Mouse (Mus musculus): Measurements from ENCODE around the gene Pwwp2b. TPM values are rescaled to one million over a fixed set of nuclear protein-coding genes. Genes with fewer than 3 reads are reported as not detected.

Gene Pwwp2b
- 3.6 and 4.2 TPM in 2 replicates for polyA plus RNA-seq (2014; fragmentation: Nextera tagmentation; extraction: Ambion mirVana)

DNA sequence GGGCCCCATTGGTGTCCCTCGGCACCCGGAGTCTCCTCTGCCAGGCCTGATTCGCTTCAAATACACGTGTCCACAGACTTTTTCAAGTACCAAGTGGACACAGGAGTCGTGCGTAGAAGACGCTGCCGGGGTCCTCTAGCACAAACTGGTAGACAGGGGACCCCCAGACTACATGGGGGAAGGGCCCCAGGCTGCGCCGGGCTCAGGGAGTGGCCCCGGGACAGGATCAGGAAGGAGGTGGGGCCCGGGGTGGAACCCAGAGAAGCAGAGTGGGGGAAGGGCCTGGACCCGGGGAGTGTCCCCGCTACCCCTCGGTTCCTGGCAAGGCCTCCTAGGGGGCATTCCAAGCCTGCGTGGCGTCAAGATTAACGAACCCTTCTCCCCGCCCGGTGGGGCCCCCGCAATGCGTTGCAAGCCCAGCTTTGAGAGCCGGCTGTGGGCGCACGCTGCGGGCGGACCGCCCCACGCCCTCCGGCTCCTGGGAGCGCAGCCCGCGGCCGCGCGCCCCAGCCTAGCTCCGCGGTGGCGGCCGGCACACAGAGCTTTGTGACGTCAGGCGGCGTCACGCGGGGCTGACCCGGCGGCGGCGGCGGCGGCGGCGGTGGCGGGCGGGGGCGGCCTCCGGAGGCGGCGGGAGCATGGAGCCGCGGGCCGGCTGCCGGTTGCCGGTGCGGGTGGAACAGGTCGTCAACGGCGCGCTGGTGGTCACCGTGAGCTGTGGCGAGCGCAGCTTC, at the start of gene Pwwp2b:
Pwwp2b (plus strand) TSS at position 602 of the 734 bp plus-strand sequence.
- Histone ChIP-seq H3K4me2 (ENCODE audit: low read depth, low read length, severe bottlenecking) (peak within 1 kb of the TSS; percentile 96), H3K9ac (ENCODE audit: low read length) (peak within 1 kb of the TSS; percentile 75), H3K9me3 (ENCODE audit: control insufficient read depth, low read length) (no peaks in the 10 kb centered on the region), H3K36me3 (ENCODE audit: control insufficient read depth, insufficient read depth, low read length) (no peaks in the 10 kb centered on the region), H3K4me3 (ENCODE audit: low read depth, low read length) (peak within 1 kb of the TSS; percentile 65), H3K27ac (ENCODE audit: low read depth, low read length) (no peak within 1 kb of the TSS), H3K27me3 (ENCODE audit: control insufficient read depth, insufficient read depth, low read length) (peaks cover 31% of the 10 kb centered on the region), H3K4me1 (replicated peaks; ENCODE audit: control insufficient read depth, insufficient read depth, low read length) (peaks cover 6% of the 10 kb centered on the region; the same call in 1 of the 2 replicates)
- peak; percentile 84 for ATAC-seq (replicated peaks; ENCODE audit: low FRiP score)
- DNase-seq (ENCODE audit: low spot score), result peak; percentile 85
- WGBS, result under 1% methylated on average over 70 of the region's 72 CpGs

DNA sequence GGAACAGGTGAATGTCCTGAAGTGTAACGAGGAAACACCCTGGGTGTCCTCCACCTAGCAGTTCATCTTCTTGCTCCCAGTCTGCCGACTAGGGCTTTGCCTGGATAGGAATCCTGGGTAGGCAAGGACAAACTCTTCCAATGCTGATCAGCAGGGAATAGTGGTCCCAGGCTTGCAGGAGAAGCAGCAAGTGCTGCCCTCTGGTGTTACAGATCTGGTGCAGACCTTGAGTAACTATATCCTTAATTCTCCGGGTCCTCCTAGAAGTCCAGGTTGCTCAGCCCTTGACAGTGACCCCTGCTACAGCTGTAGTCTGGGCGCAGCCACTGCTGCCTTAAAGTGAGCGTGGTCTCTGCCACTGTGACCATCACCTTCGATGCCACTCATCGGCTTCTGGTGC, 48.2 kb upstream of the Pwwp2b start:
- 25% methylated on average over 7 of the region's 7 CpGs for WGBS
- H3K9me3 ChIP-seq (ENCODE audit: control insufficient read depth, low read length), result no peaks in the 10 kb centered on the region
- ATAC-seq (replicated peaks; ENCODE audit: low FRiP score) (peak; percentile 60), DNase-seq (ENCODE audit: low spot score) (peak; percentile 73)
- H3K27me3 ChIP-seq (ENCODE audit: control insufficient read depth, insufficient read depth, low read length), result no peaks in the 10 kb centered on the region
- H3K9ac ChIP-seq (ENCODE audit: low read length), result no peak overlapping the region
- H3K27ac ChIP-seq (ENCODE audit: low read depth, low read length), result no peak overlapping the region
- no peak overlapping the region for H3K4me3 ChIP-seq (ENCODE audit: low read depth, low read length)
- H3K36me3 ChIP-seq (ENCODE audit: control insufficient read depth, insufficient read depth, low read length), result no peaks in the 10 kb centered on the region
- no peak overlapping the region for H3K4me2 ChIP-seq (ENCODE audit: low read depth, low read length, severe bottlenecking)
- H3K4me1 ChIP-seq (replicated peaks; ENCODE audit: control insufficient read depth, insufficient read depth, low read length), result no peaks in the 10 kb centered on the region

DNA sequence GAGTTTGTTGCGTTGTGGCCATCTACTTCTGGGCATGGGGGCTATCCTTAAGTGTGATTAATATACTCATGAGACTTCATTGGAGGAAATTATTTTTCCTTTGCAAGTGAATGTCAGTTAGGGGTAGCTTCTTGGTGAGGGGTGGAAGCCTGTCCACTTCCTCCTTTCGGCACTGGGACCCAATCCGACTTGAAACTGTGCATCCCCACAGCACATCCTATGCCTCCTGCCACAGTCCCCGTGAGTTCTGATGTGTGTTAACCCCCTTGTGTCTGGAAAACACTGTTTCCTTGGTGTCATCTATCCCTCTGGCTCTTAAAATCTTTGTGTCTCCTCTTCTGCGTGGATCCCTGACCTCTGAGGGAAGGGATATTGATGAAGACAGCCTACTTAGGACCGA, 47.1 kb upstream of the Pwwp2b start:
- Histone ChIP-seq H3K4me1 (replicated peaks; ENCODE audit: control insufficient read depth, insufficient read depth, low read length) (no peaks in the 10 kb centered on the region), H3K27ac (ENCODE audit: low read depth, low read length) (no peak overlapping the region), H3K9ac (ENCODE audit: low read length) (no peak overlapping the region), H3K9me3 (ENCODE audit: control insufficient read depth, low read length) (no peaks in the 10 kb centered on the region), H3K36me3 (ENCODE audit: control insufficient read depth, insufficient read depth, low read length) (no peaks in the 10 kb centered on the region), H3K4me3 (ENCODE audit: low read depth, low read length) (no peak overlapping the region), H3K4me2 (ENCODE audit: low read depth, low read length, severe bottlenecking) (no peak overlapping the region), H3K27me3 (ENCODE audit: control insufficient read depth, insufficient read depth, low read length) (no peaks in the 10 kb centered on the region)
- 70% methylated on average over 6 of the region's 6 CpGs for WGBS
- ATAC-seq (replicated peaks; ENCODE audit: low FRiP score), result no peak
- no peak for DNase-seq (ENCODE audit: low spot score)

DNA sequence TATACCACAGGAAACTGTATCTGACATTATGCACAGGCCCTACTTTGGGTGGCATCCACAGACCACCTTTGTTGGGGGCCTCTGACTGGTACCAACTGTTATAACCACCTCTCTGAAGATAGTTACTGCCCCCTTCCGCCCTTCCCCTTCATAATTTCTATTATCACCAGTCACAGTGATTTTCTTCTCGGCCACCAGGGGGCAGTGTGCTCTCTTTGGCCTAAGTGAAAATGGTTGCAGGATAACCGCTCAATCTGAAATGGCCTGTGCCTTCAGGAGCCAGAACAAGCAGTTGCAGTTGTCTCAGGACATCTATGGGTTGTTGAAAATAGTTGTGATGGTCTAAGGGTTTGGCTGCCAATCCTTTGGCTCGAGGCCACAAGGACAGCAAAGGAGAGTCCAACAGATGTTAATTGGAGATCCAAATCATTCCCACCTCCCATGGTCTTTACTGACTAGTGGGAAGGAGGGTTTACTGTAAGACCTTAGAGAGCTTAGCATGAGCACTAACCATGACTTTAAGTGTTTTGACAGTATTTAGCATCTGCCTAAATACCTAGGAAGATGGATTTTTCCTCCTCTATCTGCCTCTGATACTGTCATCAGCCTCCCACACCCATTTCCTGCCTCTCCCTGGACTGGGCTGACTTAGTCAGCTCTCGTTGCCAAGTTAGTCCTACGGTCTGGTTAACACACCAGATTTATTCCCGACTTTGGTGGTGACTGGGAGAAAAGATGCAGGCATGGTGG, 40.1 kb upstream of the Pwwp2b start:
- H3K4me1 ChIP-seq (replicated peaks; ENCODE audit: control insufficient read depth, insufficient read depth, low read length), result 0 out of 2 replicates have a peak, but pooled peaks cover 1% of the 10 kb centered on the region
- 32% methylated on average over 7 of the region's 7 CpGs for WGBS
- DNase-seq (ENCODE audit: low spot score), result peak; percentile 72
- no peak for ATAC-seq (replicated peaks; ENCODE audit: low FRiP score)
- no peak overlapping the region for H3K9ac ChIP-seq (ENCODE audit: low read length)
- no peaks in the 10 kb centered on the region for H3K9me3 ChIP-seq (ENCODE audit: control insufficient read depth, low read length)
- no peak overlapping the region for H3K27ac ChIP-seq (ENCODE audit: low read depth, low read length)
- no peak overlapping the region for H3K4me2 ChIP-seq (ENCODE audit: low read depth, low read length, severe bottlenecking)
- no peak overlapping the region for H3K4me3 ChIP-seq (ENCODE audit: low read depth, low read length)
- H3K36me3 ChIP-seq (ENCODE audit: control insufficient read depth, insufficient read depth, low read length), result no peaks in the 10 kb centered on the region
- H3K27me3 ChIP-seq (ENCODE audit: control insufficient read depth, insufficient read depth, low read length), result no peaks in the 10 kb centered on the region

DNA sequence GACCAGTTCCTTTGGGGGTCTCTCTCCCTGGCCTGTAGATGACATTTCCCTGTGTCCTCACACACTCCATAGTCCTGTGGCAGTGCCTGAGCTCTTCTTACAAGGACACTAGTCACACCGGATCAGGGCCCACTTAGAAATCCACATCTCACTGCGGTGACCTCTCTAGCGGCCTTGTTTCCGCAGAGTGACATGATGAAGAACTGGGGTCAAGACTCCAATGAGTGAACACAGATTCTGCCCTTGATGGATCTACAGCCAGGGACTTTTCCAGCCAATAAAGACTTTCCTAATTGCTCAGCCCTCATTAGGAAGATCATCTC, 39.5 kb upstream of the Pwwp2b start:
- H3K4me2 ChIP-seq (ENCODE audit: low read depth, low read length, severe bottlenecking), result no peak overlapping the region
- H3K9ac ChIP-seq (ENCODE audit: low read length), result no peak overlapping the region
- no peak for DNase-seq (ENCODE audit: low spot score)
- ATAC-seq (replicated peaks; ENCODE audit: low FRiP score), result no peak
- no peaks in the 10 kb centered on the region for H3K27me3 ChIP-seq (ENCODE audit: control insufficient read depth, insufficient read depth, low read length)
- peaks cover 1% of the 10 kb centered on the region; the same call in 1 of the 2 replicates for H3K4me1 ChIP-seq (replicated peaks; ENCODE audit: control insufficient read depth, insufficient read depth, low read length)
- H3K27ac ChIP-seq (ENCODE audit: low read depth, low read length), result no peak overlapping the region
- H3K36me3 ChIP-seq (ENCODE audit: control insufficient read depth, insufficient read depth, low read length), result no peaks in the 10 kb centered on the region
- H3K9me3 ChIP-seq (ENCODE audit: control insufficient read depth, low read length), result no peaks in the 10 kb centered on the region
- no peak overlapping the region for H3K4me3 ChIP-seq (ENCODE audit: low read depth, low read length)
- 89% methylated on average over 4 of the region's 4 CpGs for WGBS

DNA sequence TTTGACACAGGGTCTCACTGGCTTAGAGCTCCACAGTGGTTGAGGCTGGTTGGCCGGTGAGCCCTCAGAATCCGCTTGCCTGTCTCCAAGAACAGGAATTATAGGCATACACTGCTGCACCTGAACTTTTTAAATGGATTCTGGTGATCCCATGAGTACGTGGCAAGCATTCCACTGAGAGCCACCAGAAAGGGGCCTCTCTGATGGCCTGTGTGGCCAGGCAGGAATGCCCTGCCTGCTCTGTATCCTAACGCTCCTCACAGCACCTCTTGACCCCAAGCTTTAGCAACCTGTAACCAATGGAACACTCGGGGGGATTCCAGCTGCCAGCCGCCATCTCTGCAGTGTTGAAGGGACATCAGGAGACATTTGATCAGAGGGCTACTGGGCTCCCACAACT, 36.5 kb upstream of the Pwwp2b start:
- Histone ChIP-seq H3K9ac (ENCODE audit: low read length) (no peak overlapping the region), H3K27me3 (ENCODE audit: control insufficient read depth, insufficient read depth, low read length) (no peaks in the 10 kb centered on the region), H3K4me3 (ENCODE audit: low read depth, low read length) (no peak overlapping the region), H3K36me3 (ENCODE audit: control insufficient read depth, insufficient read depth, low read length) (no peaks in the 10 kb centered on the region), H3K27ac (ENCODE audit: low read depth, low read length) (no peak overlapping the region), H3K9me3 (ENCODE audit: control insufficient read depth, low read length) (no peaks in the 10 kb centered on the region), H3K4me2 (ENCODE audit: low read depth, low read length, severe bottlenecking) (no peak overlapping the region), H3K4me1 (replicated peaks; ENCODE audit: control insufficient read depth, insufficient read depth, low read length) (peaks cover 1% of the 10 kb centered on the region; the same call in 1 of the 2 replicates)
- DNase-seq (ENCODE audit: low spot score) (no peak), ATAC-seq (replicated peaks; ENCODE audit: low FRiP score) (no peak)
- WGBS, result 84% methylated on average over 6 of the region's 6 CpGs

DNA sequence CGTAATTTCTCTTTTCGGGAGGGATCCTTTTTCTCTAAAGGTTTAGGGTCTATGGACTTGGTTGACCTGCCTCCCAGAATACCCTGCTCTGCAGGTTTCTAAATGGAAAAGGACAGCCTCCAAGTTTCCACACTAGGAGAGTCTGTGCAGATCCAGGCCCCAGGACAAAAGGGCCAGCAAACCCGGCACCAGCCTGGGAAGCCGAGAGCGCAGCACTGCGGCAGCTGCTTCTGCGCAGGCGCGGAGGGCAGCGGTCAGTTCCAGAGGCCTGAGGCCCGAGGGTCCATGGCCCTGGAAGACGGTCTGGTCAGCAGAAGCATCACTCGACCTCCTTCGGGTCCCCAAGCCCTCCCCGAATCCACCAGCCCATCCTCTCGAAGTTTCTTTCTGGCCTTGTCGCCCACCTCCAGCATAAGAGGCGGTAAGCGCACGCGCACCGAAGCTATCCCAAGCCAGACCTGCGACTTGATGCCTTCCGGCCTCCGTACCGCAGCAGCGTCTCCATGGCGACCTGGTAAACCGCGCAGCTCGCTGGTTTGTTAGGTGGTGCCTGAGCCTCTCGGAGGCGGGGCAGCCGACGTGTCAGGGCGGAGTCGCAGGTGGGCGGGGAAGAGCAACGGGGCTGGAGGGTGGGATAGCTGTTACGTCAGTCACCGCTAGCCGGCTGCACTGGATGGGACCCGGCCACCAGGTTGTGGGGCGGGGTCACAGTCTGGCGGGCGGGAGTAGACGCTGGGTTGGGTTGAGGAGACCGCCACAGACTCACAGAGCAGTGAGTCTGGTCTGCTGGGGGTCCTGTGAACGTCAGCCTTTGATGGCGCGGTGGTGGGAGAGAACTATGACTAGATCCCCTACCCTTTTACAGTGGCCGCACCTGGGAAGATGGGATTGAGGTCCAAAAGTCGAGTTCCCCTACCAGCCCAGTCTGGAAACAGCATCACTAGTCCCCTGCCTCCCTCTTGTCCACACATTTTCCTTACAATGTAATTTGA, 35.2 kb upstream of the Pwwp2b start, which contains the start of the genes Lrrc27 and Stk32c:
Lrrc27 (plus strand) TSS at position 235 of the 992 bp plus-strand sequence.
Stk32c (minus strand) TSS at position 554 of the 992 bp plus-strand sequence.
- Histone ChIP-seq H3K36me3 (ENCODE audit: control insufficient read depth, insufficient read depth, low read length) (no peaks in the 10 kb centered on the region), H3K27ac (ENCODE audit: low read depth, low read length) (peak within 1 kb of the TSS; percentile 77), H3K4me1 (replicated peaks; ENCODE audit: control insufficient read depth, insufficient read depth, low read length) (peaks cover 1% of the 10 kb centered on the region; the same call in 1 of the 2 replicates), H3K27me3 (ENCODE audit: control insufficient read depth, insufficient read depth, low read length) (no peaks in the 10 kb centered on the region), H3K9me3 (ENCODE audit: control insufficient read depth, low read length) (no peaks in the 10 kb centered on the region), H3K4me2 (ENCODE audit: low read depth, low read length, severe bottlenecking) (peak within 1 kb of the TSS; percentile 65), H3K9ac (ENCODE audit: low read length) (peak within 1 kb of the TSS; percentile 73), H3K4me3 (ENCODE audit: low read depth, low read length) (peak within 1 kb of the TSS; percentile 55)
- DNase-seq (ENCODE audit: low spot score) (peak; percentile 99), ATAC-seq (replicated peaks; ENCODE audit: low FRiP score) (peak; percentile 97)
- WGBS, result 3% methylated on average over 53 of the region's 53 CpGs

DNA sequence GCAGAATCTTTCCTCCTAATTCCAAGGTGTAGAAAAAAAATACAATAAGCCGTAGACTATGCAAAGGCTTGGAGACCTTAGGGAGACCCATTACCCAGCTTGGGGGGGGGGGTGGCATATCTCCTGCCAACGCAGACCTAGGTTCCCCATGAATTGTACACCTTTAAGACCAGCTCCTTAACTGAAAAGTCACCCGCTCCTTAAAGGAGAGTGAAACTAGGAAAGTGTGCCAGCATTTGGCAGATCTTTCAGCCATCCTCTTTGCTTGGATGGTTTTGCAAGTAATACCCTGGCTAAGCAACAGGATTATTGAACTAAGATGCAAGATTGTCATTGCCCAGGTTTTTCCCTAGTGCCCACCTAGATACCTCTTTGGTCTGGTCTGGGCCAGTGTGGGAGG, 34.5 kb upstream of the Pwwp2b start:
- DNase-seq (ENCODE audit: low spot score), result no peak
- no peaks in the 10 kb centered on the region for H3K27me3 ChIP-seq (ENCODE audit: control insufficient read depth, insufficient read depth, low read length)
- H3K4me3 ChIP-seq (ENCODE audit: low read depth, low read length), result peak overlapping the region; percentile 55
- WGBS, result 68% methylated on average over 3 of the region's 3 CpGs
- ATAC-seq (replicated peaks; ENCODE audit: low FRiP score), result peak; percentile 1; the same call in 1 of the 2 replicates
- peak overlapping the region; percentile 65; the same call in 1 of the 2 replicates for H3K4me2 ChIP-seq (ENCODE audit: low read depth, low read length, severe bottlenecking)
- H3K9ac ChIP-seq (ENCODE audit: low read length), result peak overlapping the region; percentile 73
- no peaks in the 10 kb centered on the region for H3K36me3 ChIP-seq (ENCODE audit: control insufficient read depth, insufficient read depth, low read length)
- H3K4me1 ChIP-seq (replicated peaks; ENCODE audit: control insufficient read depth, insufficient read depth, low read length), result peaks cover 1% of the 10 kb centered on the region; the same call in 1 of the 2 replicates
- H3K9me3 ChIP-seq (ENCODE audit: control insufficient read depth, low read length), result no peaks in the 10 kb centered on the region
- H3K27ac ChIP-seq (ENCODE audit: low read depth, low read length), result no peak overlapping the region

All from forebrain, embryonic 11.5 days (tissue).